Mouse (Mus musculus): ENCODE measurements around the gene Sec16a. TPM values are rescaled to one million over a fixed set of nuclear protein-coding genes. Genes with fewer than 3 reads are reported as not detected.

The Sec16a gene
- total RNA-seq (2023; ENCODE audit: inconsistent age): 93.3 to 99.4 TPM (median 95.2 TPM) in 4 replicates

GRCm38 (mm10) chr2:26444946-26445665, at the start of gene Sec16a:
TSS of gene Sec16a (minus strand) at chr2:26445216.

GRCm38 (mm10) chr2:26408515-26409356, 36.3 kb downstream of the Sec16a start, which contains the start of gene Inpp5e:
TSS of gene Inpp5e (minus strand) at chr2:26409203.

DNA sequence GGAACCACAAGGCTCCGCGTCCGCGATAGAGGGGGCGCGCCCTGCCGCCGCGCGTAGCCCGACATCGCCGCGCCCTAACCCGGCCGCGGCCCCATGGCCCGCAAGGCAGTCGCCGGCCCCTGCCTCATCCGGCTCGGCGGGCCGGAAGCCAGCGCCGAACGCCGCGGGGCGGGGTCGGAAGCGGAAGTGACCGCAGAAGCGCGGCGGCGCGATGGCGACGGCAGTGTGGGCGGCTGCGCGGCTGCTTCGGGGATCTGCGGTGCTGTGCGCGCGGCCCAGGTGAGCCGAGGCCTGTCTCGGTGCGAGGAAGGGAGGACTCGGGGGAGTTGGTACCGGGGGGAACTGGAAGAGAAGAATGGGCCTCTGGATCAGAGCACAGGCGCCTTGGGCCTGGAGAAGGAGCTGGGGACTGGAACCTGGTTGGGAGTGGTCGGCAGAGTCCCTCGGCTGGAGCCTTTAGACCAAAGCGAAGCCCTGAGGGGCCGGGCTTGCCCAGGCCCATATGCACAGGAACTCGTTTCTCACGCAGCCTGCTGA, 55.8 kb downstream of the Sec16a start, which contains the start of the genes Entr1 and Pmpca:
Gene Entr1 (minus strand): TSS at position 163 of the 537 bp plus-strand sequence.
Gene Pmpca (plus strand): TSS at position 186 of the 537 bp plus-strand sequence.

DNA sequence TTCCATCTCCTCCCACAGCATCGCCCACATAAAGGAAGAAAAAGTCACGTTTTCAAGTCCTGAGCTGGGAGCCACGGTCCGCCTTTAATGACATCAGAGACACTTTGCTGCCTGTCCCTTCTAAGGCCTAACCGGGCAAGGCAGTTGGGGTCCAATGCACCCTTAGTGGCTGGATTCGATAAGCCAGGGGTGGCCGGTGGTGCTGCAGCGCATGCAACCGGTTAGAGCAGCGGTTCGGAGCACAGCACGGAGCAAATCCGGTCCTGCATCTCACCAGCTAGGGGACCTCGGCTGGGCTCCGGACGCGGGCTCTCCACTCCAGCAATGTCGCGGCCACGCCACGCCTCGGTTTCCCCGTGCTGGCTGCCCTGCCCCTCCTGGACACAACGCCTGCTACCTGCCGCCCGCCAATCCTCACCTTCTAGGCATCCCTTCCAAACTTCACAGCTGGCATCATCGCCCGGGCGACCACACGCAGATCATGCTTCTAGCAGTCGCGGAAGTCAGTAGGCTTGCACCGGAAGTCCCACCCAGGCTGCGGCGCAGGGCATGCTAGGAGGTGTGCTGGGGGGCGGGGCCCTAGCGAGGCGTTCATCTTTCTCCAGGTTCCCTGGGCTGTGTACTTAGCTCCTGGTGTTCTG, 64.8 kb downstream of the Sec16a start, which contains the start of gene Snapc4:
Gene Snapc4 (minus strand): TSS at position 523 of the 641 bp plus-strand sequence.

DNA sequence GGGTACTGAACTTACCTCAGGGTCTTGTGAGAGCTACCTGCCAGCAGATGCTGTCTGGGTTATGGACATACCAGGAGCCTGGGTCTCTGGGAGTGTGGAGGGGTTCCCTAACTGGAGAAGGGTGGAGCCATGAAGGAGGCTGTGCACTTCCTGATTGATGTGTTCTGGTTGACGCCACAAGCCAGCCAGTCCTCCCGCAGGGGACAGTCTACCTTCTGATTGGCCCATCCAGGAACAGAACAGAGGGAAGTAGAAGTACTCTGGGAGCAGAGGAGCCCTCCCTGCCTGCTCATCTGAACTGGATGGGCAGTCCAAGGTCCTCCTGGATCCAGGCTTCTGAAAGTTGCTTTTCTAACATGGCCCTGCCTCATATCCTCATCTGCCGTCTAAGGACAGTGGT, 84.2 kb downstream of the Sec16a start, which contains the start of gene Card9:
Gene Card9 (minus strand): TSS at position 147 of the 400 bp plus-strand sequence.

Other genes with a start within 250 kb of the Sec16a start
- gene Lhx3, start 236.9 kb downstream of the Sec16a start, total RNA-seq (2023; ENCODE audit: inconsistent age): 0.24 TPM in 1 of 4 replicates, not detected in the others
- gene Qsox2, start 207.7 kb downstream of the Sec16a start, total RNA-seq (2023; ENCODE audit: inconsistent age): 6.7 to 8.6 TPM (median 7.6 TPM) in 4 replicates
- gene Ccdc187, start 150.7 kb downstream of the Sec16a start, total RNA-seq (2023; ENCODE audit: inconsistent age): not detected in 4 replicates
- 29.0 to 35.0 TPM (median 34.3 TPM) in 4 replicates for gene Gpsm1, start 129.7 kb downstream of the Sec16a start, total RNA-seq (2023; ENCODE audit: inconsistent age)
- 9.6 to 11.2 TPM (median 9.8 TPM) in 4 replicates for gene Dnlz, start 93.1 kb downstream of the Sec16a start, total RNA-seq (2023; ENCODE audit: inconsistent age)
- 0.51 TPM in 1 of 4 replicates, not detected in the others for gene Card9, start 84.3 kb downstream of the Sec16a start, total RNA-seq (2023; ENCODE audit: inconsistent age)
- gene Snapc4, start 64.6 kb downstream of the Sec16a start, total RNA-seq (2023; ENCODE audit: inconsistent age): 96.6 to 118 TPM (median 112 TPM) in 4 replicates
- gene Entr1, start 55.9 kb downstream of the Sec16a start, total RNA-seq (2023; ENCODE audit: inconsistent age): 123 to 146 TPM (median 138 TPM) in 4 replicates
- gene Pmpca, start 55.9 kb downstream of the Sec16a start, total RNA-seq (2023; ENCODE audit: inconsistent age): 81.3 to 95.6 TPM (median 89.5 TPM) in 4 replicates
- gene Inpp5e, start 36.0 kb downstream of the Sec16a start, total RNA-seq (2023; ENCODE audit: inconsistent age): 29.9 to 34.7 TPM (median 31.4 TPM) in 4 replicates
- gene Notch1, start 71.4 kb upstream of the Sec16a start, total RNA-seq (2023; ENCODE audit: inconsistent age): 24.2 to 30.5 TPM (median 29.4 TPM) in 4 replicates
- gene Egfl7, start 134.8 kb upstream of the Sec16a start, total RNA-seq (2023; ENCODE audit: inconsistent age): 1.1 TPM in 1 of 4 replicates, not detected in the others
- not detected in 4 replicates for gene Gm20532, start 141.4 kb upstream of the Sec16a start, total RNA-seq (2023; ENCODE audit: inconsistent age)
- gene Agpat2, start 159.2 kb upstream of the Sec16a start, total RNA-seq (2023; ENCODE audit: inconsistent age): 19.9 to 25.6 TPM (median 20.0 TPM) in 4 replicates
- 4.2 to 6.8 TPM (median 4.3 TPM) in 4 replicates for gene Fam69b, start 183.2 kb upstream of the Sec16a start, total RNA-seq (2023; ENCODE audit: inconsistent age)
- gene Lcn4, start 226.1 kb upstream of the Sec16a start, total RNA-seq (2023; ENCODE audit: inconsistent age): not detected in 4 replicates